21 mouse cellular contexts compared by ENCODE assay signal in genomic region chr2:180824724-180825123, GRCm38 (mm10). TPM values are rescaled to one million over a fixed set of nuclear protein-coding genes. Genes with fewer than 3 reads are reported as not detected.
DNase-seq lines count a peak whose midpoint lies in the region; ATAC-seq and TF ChIP-seq lines count a peak whose summit lies in the region.
"Had no signal": no experiment of that assay in that cellular context is flagged by ENCODE, and none has a peak within 500 bp of the region (broad histone marks: within the 10 kb centered on the region; RNA-seq: fewer than 3 reads in every experiment).

No protein-coding gene starts in this region.

- no peaks in the 10 kb centered on the region for H3K27me3 ChIP-seq in cerebellum, adult 2 months (ENCODE audit: control insufficient read depth, insufficient read depth, low read length)
- H3K27me3 ChIP-seq in midbrain, postnatal 0 days (ENCODE audit: insufficient read depth, low read length): no peaks in the 10 kb centered on the region
- no peaks in the 10 kb centered on the region for H3K27me3 ChIP-seq in kidney, embryonic 14.5 days (ENCODE audit: control insufficient read depth, insufficient read depth, low read length)
- H3K27me3 ChIP-seq: embryonic facial prominence, embryonic 15.5 days; forebrain, embryonic 15.5 days; liver, embryonic 13.5 days; stomach, embryonic 15.5 days had no signal

- no peak overlapping the region for H3K9ac ChIP-seq in midbrain, postnatal 0 days (replicated peaks; ENCODE audit: low read length, poor library complexity, severe bottlenecking)
- H3K9ac ChIP-seq in kidney, embryonic 14.5 days (ENCODE audit: low read depth, low read length): no peak overlapping the region
- H3K9ac ChIP-seq: embryonic facial prominence, embryonic 15.5 days; forebrain, embryonic 15.5 days; liver, embryonic 13.5 days; stomach, embryonic 15.5 days had no signal

- no peaks in the 10 kb centered on the region for H3K9me3 ChIP-seq in midbrain, postnatal 0 days (ENCODE audit: low read length)
- H3K9me3 ChIP-seq in kidney, embryonic 14.5 days (ENCODE audit: control insufficient read depth, low read length): no peaks in the 10 kb centered on the region
- H3K9me3 ChIP-seq: embryonic facial prominence, embryonic 15.5 days; forebrain, embryonic 15.5 days; liver, embryonic 13.5 days; stomach, embryonic 15.5 days had no signal

- WGBS in cerebellum, adult 2 months: 24% methylated on average over 4 of the region's 4 CpGs
- WGBS in midbrain, postnatal 0 days: 74% methylated on average over 4 of the region's 4 CpGs
- 68% methylated on average over 4 of the region's 4 CpGs for WGBS in kidney, embryonic 14.5 days
- WGBS in lung, adult 2 months: 71% methylated on average over 4 of the region's 4 CpGs

- H3K4me1 ChIP-seq in cerebellum, adult 2 months (ENCODE audit: control insufficient read depth, insufficient read depth, low read length): peaks cover 53% of the 10 kb centered on the region
- H3K4me1 ChIP-seq in midbrain, postnatal 0 days (ENCODE audit: insufficient read depth, low read length): 0 out of 2 replicates have a peak, but pooled peaks cover 4% of the 10 kb centered on the region
- H3K4me1 ChIP-seq in kidney, embryonic 14.5 days (ENCODE audit: control insufficient read depth, insufficient read depth, low read length): no peaks in the 10 kb centered on the region
- H3K4me1 ChIP-seq in lung, adult 2 months (ENCODE audit: control insufficient read depth, insufficient read depth, low read length): no peaks in the 10 kb centered on the region
- H3K4me1 ChIP-seq: liver, embryonic 13.5 days; stomach, embryonic 15.5 days had no signal

- H3K4me3 ChIP-seq in cerebellum, adult 2 months (replicated peaks; ENCODE audit: insufficient read depth, low read depth, low read length): no peak overlapping the region
- no peak overlapping the region for H3K4me3 ChIP-seq in midbrain, postnatal 0 days (ENCODE audit: low read depth, low read length)
- H3K4me3 ChIP-seq in kidney, embryonic 14.5 days (ENCODE audit: low read length): no peak overlapping the region
- H3K4me3 ChIP-seq in lung, adult 2 months (replicated peaks; ENCODE audit: extremely low read depth, low read depth, low read length): no peak overlapping the region
- H3K4me3 ChIP-seq: embryonic facial prominence, embryonic 15.5 days; forebrain, embryonic 15.5 days; liver, embryonic 13.5 days; myocyte; stomach, embryonic 15.5 days had no signal

- H3K4me2 ChIP-seq in midbrain, postnatal 0 days (ENCODE audit: low read depth, low read length, poor library complexity, severe bottlenecking): no peak overlapping the region
- H3K4me2 ChIP-seq in kidney, embryonic 14.5 days (replicated peaks; ENCODE audit: low read depth, low read length): no peak overlapping the region
- H3K4me2 ChIP-seq: embryonic facial prominence, embryonic 15.5 days; forebrain, embryonic 15.5 days; liver, embryonic 13.5 days; stomach, embryonic 15.5 days had no signal

- H3K36me3 ChIP-seq in midbrain, postnatal 0 days (ENCODE audit: insufficient read depth, low read length): no peaks in the 10 kb centered on the region
- H3K36me3 ChIP-seq in kidney, embryonic 14.5 days (ENCODE audit: control insufficient read depth, insufficient read depth, low read length): no peaks in the 10 kb centered on the region
- H3K36me3 ChIP-seq: embryonic facial prominence, embryonic 15.5 days; forebrain, embryonic 15.5 days; liver, embryonic 13.5 days; stomach, embryonic 15.5 days had no signal

- peak; percentile 57 for DNase-seq in layer of hippocampus, adult 9-11 months
- DNase-seq in layer of hippocampus, postnatal 14 days (ENCODE audit: low spot score in 2 of 2): no peak
- DNase-seq in cerebellum, adult 2 months: peak; percentile 63 to 81
- peak; percentile 71 for DNase-seq in cerebellum, postnatal 25 days
- DNase-seq in midbrain, postnatal 0 days (ENCODE audit: low spot score): no peak
- DNase-seq in lung, adult 2 months: no peak
- DNase-seq: adrenal gland, postnatal 10 days; heart, adult 11 months; heart, postnatal 14 days; kidney, adult 9 months; liver, embryonic 13.5 days; lung, postnatal 36 days had no signal

- TF ChIP-seq POLR2A in cerebellum, adult 2 months (IDR thresholded peaks at IDR 0.05; ENCODE audit: borderline replicate concordance, insufficient read depth, low read length): peak; percentile 32; the same call in 1 of the 2 replicates
- TF ChIP-seq POLR2A in lung, adult 2 months (IDR thresholded peaks at IDR 0.05; ENCODE audit: borderline replicate concordance, extremely low read depth, low read depth, low read length): no peak

- H3K27ac ChIP-seq in cerebellum, adult 2 months (ENCODE audit: insufficient read depth, low read length): peak overlapping the region; percentile 93
- peak overlapping the region; percentile 72 for H3K27ac ChIP-seq in midbrain, postnatal 0 days (ENCODE audit: low read depth, low read length)
- no peak overlapping the region for H3K27ac ChIP-seq in kidney, embryonic 14.5 days (ENCODE audit: low read depth, low read length)
- H3K27ac ChIP-seq: embryonic facial prominence, embryonic 15.5 days; liver, embryonic 13.5 days; stomach, embryonic 15.5 days had no signal

- TF ChIP-seq CTCF in cerebellum, adult 2 months (IDR thresholded peaks at IDR 0.05; ENCODE audit: borderline replicate concordance, insufficient read depth, low read depth, low read length): no peak
- TF ChIP-seq CTCF in midbrain, postnatal 0 days (IDR thresholded peaks at IDR 0.05): no peak
- TF ChIP-seq CTCF in lung, adult 2 months (IDR thresholded peaks at IDR 0.05; ENCODE audit: insufficient read depth, low read length): no peak

- ATAC-seq in midbrain, postnatal 0 days (ENCODE audit: low FRiP score): no peak
- ATAC-seq in kidney, embryonic 14.5 days (ENCODE audit: low FRiP score, low TSS enrichment): no peak

RNA-seq across cellular contexts. Expression of gene Bhlhe23, which starts 48.0 kb away (rescaled TPM):
- total RNA-seq in layer of hippocampus, postnatal 14 days (2021): under 1 TPM; 0.14 to 0.25 TPM
- polyA plus RNA-seq in cerebellum, adult 2 months (2012; rRNA removed): 0.06 TPM in 1 of 2 replicates, not detected in the other
- 7.6 and 7.9 TPM in 2 replicates for total RNA-seq in midbrain, postnatal 0 days (2014; rRNA removed)
- 5.9 and 6.0 TPM in 2 replicates for polyA plus RNA-seq in midbrain, postnatal 0 days (2015; fragmentation: Nextera tagmentation; extraction: Ambion mirVana)
- 0.10 TPM in 1 of 2 replicates, not detected in the other for polyA plus RNA-seq in kidney, embryonic 14.5 days (2014; fragmentation: Nextera tagmentation; extraction: Ambion mirVana)
- not detected in 2 replicates for polyA plus RNA-seq in lung, adult 2 months (2012; rRNA removed)
- total RNA-seq: adrenal gland, postnatal 10 days; CH12.LX; heart, postnatal 14 days; layer of hippocampus, postnatal 36 days had no signal
- polyA plus RNA-seq: embryonic facial prominence, embryonic 15.5 days; liver, embryonic 13.5 days; myocyte; Patski; urinary bladder, adult 2 months had no signal

Comparison
In these comparisons a context has a peak if more than half of its experiments do, and no peak if none do; other contexts are left out.
1. DNase-seq: peak in layer of hippocampus, adult 9-11 months (single experiment), cerebellum, adult 2 months (2 of 2) and cerebellum, postnatal 25 days (2 of 2); none in layer of hippocampus, postnatal 14 days (0 of 2), midbrain, postnatal 0 days (single experiment) and lung, adult 2 months (single experiment).